Mouse (Mus musculus) v-Abl transformed pro-B cells (cell line): ENCODE data around the gene Glg1.

ENCODE experiments used
- in situ Hi-C, 2 experiments: fragments of 400-800 bp; cut with MboI; formaldehyde crosslinking; loops; one replicate each; pipeline ENCODE4 v1.15.1; 2025; ENCODE audit not compliant: unreplicated experiment in 2 of 2

Glg1 gene

DNA sequence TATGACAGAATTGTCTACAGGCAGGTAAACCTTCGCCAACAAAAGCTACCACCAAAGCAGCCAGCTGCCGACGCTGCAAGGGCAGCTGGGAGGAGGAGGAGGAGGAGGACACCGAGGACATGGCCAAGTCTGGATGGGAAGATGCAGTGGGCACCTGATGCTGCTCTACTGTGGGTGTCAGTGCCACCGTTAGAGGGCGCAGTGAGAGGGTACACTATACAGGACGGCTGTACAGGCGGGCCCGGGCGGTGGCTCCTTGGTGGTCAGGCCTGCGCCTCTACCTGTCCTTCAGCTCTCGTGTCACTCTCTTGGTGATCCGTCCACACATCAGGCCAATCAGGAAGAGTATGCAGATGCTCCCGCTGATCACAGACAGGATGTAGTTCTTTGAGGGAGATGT is 101.4 kb downstream of the Glg1 start:
- in situ Hi-C loops = no loop called here

DNA sequence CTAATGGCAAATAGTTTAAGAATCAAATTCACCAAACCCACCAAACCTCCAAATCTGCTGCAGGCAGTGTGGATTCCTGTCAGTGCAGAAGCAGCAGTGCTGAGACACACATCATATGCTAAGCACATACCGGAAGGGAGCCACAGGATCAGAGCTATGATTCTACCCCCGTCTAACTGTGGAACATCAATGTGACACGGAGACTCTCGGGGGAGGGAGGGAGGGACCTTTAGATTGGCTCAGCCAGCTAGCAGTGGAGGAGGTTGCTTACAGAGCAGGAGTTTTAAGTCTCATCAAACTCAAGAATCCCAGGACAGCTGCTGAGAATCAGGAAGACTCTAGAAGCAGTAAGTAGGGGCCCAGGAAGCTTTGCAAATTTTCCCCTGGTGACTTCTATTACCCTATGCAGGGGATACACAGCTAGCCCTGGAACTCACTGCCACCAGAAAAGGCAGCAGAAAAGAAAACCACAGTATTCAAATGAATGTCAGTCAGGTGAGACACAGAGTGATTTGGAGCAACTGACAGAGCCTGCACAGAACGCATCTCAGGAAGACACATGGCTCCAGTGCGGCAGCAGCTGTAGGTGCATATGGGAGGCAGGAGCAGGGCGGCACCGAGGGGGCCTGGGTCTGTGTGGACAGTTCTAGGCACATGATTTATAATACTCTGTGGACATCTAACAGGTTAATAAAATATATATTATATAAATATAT is 103.1 kb downstream of the Glg1 start:
- in situ Hi-C loops = no loop called here

DNA sequence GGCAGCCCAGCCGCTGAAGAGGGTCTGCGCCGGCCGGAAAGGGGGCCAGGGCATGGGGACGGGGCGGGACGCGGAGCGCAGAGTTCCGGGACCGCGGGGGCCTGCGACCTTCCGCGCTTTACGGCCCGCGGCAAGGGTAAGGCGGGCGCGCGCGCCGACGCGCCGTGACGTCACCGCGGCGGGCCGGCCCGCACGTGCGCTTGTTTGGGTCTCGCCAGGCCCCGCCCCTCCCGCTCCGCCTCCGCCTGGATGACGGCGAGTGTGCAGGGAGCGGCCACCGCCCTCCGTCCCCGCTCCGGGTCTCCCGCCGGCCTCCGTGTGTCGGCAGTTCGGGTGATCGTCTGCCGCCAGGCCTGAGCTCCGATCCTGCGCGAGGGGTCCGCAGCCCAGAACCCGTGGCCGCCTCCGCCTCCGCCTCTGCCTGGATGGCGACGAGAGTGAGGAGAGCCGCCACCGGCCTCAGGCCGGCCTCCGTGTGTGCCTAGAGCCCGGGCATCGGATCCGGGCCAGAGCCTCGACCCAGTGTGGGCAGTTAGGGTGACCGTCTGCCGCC is 113.5 kb downstream of the Glg1 start:
- in situ Hi-C loops = loop anchor here in 1 of 2 experiments (5.0 kb wide), 1 partner anchor 48 kb away; no protein-coding TSS in a partner anchor

DNA sequence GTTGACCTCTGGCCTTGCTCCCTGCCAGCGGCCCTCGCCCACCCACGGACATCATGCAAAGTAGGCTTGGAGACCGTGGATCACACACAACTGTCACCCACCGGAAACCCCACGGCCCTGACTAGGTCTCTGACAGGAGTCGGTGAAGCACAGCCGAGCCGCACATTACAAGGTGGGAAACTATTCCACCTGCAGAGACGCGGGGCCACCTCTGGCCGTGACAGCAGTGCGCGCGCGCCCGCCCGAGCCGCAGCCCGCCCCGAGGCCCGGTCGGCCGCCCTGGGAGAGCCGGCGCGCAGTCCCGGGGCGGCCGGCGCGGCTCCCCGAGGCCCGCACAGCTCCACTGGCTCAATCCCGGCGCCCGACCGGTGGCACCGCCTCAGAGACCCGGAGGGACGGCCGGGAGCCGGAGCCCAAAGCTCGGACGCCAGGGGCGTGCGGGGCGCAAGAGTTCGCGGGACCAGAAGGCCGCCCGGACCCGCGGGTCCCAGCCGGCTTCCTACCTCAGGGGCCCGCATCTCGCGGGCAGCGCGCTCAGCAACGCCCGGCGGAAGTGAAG is 114.0 kb downstream of the Glg1 start:
- in situ Hi-C loops = loop anchor here in 1 of 2 experiments (5.0 kb wide), 1 partner anchor 48 kb away; no protein-coding TSS in a partner anchor

DNA sequence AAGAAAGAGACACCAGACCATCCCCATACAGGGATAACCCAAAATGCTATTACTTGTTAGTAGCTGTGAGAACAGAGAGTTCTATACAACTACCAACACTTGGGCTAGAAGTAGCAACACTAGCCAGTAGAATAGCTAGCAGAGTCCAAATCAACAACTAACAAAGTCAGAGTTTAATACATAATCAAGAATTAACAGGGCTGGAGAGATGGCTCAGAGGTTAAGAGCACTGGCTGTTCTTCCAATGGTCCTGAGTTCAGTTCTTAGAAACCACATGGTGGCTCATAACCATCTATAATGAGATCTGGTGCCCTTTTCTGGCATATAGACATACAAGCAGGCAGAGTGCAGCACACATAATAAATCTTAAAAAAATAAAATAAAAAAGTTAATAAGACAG is 116.5 kb downstream of the Glg1 start:
- in situ Hi-C loops = no loop called here

DNA sequence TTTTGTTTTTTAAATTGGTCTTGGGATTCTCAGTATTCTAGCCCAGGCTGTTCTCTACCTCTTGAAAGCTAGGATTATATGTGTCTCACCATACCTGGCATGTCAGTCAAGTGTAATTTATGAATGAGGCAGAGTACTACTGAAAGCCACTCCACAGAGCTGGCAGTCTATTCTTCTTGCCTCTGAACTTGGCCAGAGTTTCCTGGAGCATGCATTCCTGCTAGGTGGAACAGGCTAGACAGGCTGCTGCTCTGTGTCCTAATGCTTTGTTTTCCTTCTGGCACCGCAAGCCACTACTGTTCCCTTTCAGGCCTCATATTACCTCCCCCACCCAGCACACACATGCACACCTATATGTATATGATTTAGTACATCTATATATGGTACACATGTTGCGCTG is 128.3 kb downstream of the Glg1 start:
- in situ Hi-C loops = no loop called here

DNA sequence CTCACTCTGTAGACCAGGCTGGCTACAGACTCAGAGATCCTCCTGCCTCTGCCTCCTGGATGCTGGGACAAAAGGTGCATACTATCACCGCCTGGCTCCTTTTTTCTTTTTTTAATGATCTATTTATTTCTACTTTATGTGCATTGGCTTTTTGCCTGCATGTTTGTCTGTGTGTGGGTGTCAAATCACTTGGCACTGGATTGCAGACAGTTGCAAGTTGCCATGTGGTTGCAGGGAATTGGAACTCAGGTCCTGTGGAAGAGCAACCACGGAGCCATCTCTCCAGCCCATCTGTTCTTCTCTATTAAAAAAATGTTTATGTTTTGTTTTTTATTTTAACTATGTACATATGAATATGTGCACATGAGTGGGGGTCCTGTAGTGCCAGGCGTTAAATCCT is 139.5 kb downstream of the Glg1 start:
- in situ Hi-C loops = no loop called here

DNA sequence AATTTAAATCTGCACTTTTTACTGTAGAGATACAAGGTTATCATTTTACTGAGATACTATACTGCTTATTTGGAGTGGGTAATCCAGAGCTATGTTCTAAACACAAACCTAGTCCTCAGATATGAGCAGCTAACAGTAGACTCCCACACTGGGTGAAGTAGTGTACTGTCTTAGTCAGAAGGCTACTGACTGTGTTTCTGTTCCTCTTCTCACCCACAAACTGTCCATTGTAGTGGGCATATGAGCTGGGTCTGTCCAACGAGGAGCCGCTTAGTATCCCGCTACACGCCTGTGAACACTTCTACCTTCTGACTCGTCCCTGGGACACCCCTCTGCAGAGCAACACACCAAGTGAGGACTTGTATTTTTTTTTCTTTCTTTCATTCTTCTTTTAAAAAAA is 144.1 kb downstream of the Glg1 start:
- in situ Hi-C loops = no loop called here
